Mouse (Mus musculus): Measurements from ENCODE around the gene Sfxn2.

DNA sequence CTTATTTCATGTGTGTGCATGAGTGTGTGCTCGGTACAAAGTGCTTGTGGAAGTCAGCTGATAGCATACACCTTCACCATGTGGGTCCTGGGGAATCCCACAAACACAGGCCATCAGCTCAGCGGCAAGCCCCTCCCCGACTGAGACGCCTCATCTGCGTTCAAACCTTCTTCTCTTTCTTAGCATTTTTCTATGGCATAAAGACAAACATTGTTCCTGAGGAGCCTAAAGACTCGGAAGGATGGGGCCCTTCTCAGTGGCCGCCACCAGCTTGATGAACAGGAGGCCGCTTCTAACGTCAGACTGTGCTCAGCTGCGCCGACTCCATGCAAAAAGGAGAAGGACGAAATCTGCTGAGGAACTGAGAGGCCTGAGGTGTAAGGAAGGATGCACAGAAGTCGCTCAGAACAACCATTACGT lies 9.1 kb upstream of the Sfxn2 start:
- TF ChIP-seq POLR2A (IDR thresholded peaks at IDR 0.05; ENCODE audit: low read depth, low read length), result no peak
- TF ChIP-seq CTCF (IDR thresholded peaks at IDR 0.05; ENCODE audit: extremely low read depth, insufficient read length, insufficient replicate concordance, low read depth, low read length), result no peak
